Mouse (Mus musculus) hindbrain, postnatal 0 days (tissue): Measurements from ENCODE around the gene Gch1. TPM values are rescaled to one million over a fixed set of nuclear protein-coding genes. Genes with fewer than 3 reads are reported as not detected.

Source experiments
- ATAC-seq: fragments of 200-750 bp; cut with Nextera tagmentation; 2 replicates; pipeline ENCODE4 v1.8.0; 2017; ENCODE audit warnings: mild to moderate bottlenecking, moderate TSS enrichment, moderate library complexity
- DNase-seq: peaks from one replicate; pipeline ENCODE4 v3.0.0-alpha.2; 2015; ENCODE audit warnings: low spot score
- H3K27ac ChIP-seq: fragments of 300-500 bp; sonication (generic); 2 replicates; pipeline ENCODE4 v1.5.1; 2014; ENCODE audit warnings: mild to moderate bottlenecking
- H3K27me3 ChIP-seq: fragments of 300-500 bp; sonication (generic); 2 replicates; pipeline ENCODE4 v1.6.1; 2014; ENCODE audit warnings: low read length, mixed read lengths; ENCODE audit not compliant: insufficient read depth
- H3K36me3 ChIP-seq: fragments of 300-500 bp; sonication (generic); 2 replicates; pipeline ENCODE4 v1.6.1; 2014; ENCODE audit warnings: low read length, mixed read lengths; ENCODE audit not compliant: insufficient read depth
- H3K4me1 ChIP-seq: fragments of 300-500 bp; sonication (generic); 2 replicates; pipeline ENCODE4 v1.6.1; 2014; ENCODE audit warnings: antibody characterized with exemption, low read length, mixed read lengths; ENCODE audit not compliant: insufficient read depth
- H3K4me2 ChIP-seq: fragments of 300-500 bp; sonication (generic); 2 replicates; pipeline ENCODE4 v1.6.1; 2014; ENCODE audit warnings: low read depth, mild to moderate bottlenecking, low read length, moderate library complexity, mixed read lengths
- H3K4me3 ChIP-seq: fragments of 300-500 bp; sonication (generic); 2 replicates; pipeline ENCODE4 v1.5.1; 2014; ENCODE audit warnings: low read length
- H3K9ac ChIP-seq: fragments of 300-500 bp; sonication (generic); replicated peaks from 2 replicates; pipeline ENCODE4 v1.6.1; 2014; ENCODE audit warnings: mild to moderate bottlenecking, low read length, moderate library complexity, mixed read lengths
- H3K9me3 ChIP-seq: fragments of 300-500 bp; sonication (generic); 2 replicates; pipeline ENCODE4 v1.6.1; 2016; ENCODE audit warnings: low read length, mixed read lengths
- CTCF ChIP-seq: IDR thresholded peaks from 2 replicates; pipeline ENCODE4 v1.5.1; 2016; ENCODE audit warnings: antibody characterized with exemption, control low read depth, low read depth
- WGBS: fragments of 180-500 bp; shearing (Covaris S2); extraction: QIAGEN DNeasy Blood & Tissue Kit; methylation state at CpG from one replicate; pipeline ENCODE4 v1.1.7; 2014; 5-methylcytosine and 5-hydroxymethylcytosine counted together
- polyA plus RNA-seq: library from polyadenylated mRNA; unstranded; fragments of >200 nt; fragmentation: Nextera tagmentation; extraction: Ambion mirVana; gene quantifications from 2 replicates; pipeline ENCODE4 v1.2.1, GENCODE M21; 2015
- total RNA-seq: library from RNA; depleted of rRNA; stranded (reverse); fragments of >200 nt; gene quantifications from 2 replicates; pipeline ENCODE4 v1.2.3, GENCODE M21; 2014; rRNA removed

Gene Gch1
- total RNA-seq: 6.2 and 10.7 TPM in 2 replicates
- polyA plus RNA-seq: 6.1 and 6.2 TPM in 2 replicates

- Histone ChIP-seq H3K9me3 (no peaks in the 10 kb centered on the region), H3K4me1 (peaks cover 4% of the 10 kb centered on the region; the same call in 1 of the 2 replicates), H3K4me2 (peak within 1 kb of the TSS; percentile 100), H3K27me3 (peaks cover 7% of the 10 kb centered on the region; the same call in 1 of the 2 replicates), H3K4me3 (peak within 1 kb of the TSS; percentile 81), H3K27ac (no peak within 1 kb of the TSS), H3K36me3 (no peaks in the 10 kb centered on the region), H3K9ac (peak within 1 kb of the TSS; percentile 63)
- TF ChIP-seq CTCF: peak; percentile 38
- ATAC-seq: peak; percentile 86
- under 1% methylated on average over 68 of the region's 68 CpGs for WGBS
- DNase-seq: peak; percentile 77
Observed at GRCm38 (mm10) chr14:47188848-47189634, at the start of gene Gch1. Gch1 (minus strand) TSS chr14:47189413.

DNA sequence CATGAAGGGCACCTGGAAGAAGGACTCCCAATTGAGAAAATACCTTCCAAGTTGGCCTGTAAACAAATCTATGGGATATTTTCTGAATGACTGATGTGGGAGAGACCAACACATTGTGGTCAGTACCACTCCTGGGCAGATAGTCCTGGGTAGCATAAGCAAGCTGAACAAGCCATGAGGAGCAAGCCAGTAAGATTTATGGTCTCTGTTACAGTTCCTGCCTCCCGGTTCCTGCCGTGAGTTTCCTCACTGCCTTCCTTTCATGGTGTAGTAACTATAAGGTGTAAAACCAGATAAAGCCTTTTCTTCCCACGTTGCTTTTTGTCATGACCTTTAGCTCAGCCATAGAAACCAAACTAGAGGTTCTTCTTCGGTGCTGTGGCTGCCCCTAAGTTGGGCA is 48.1 kb upstream of the Gch1 start:
- no peak overlapping the region for H3K9ac ChIP-seq
- TF ChIP-seq CTCF: no peak
- ATAC-seq (no peak), DNase-seq (no peak)
- no peak overlapping the region for H3K4me2 ChIP-seq
- no peak overlapping the region for H3K4me3 ChIP-seq
- no peaks in the 10 kb centered on the region for H3K36me3 ChIP-seq
- no peaks in the 10 kb centered on the region for H3K27me3 ChIP-seq
- H3K4me1 ChIP-seq: no peaks in the 10 kb centered on the region
- WGBS: 88% methylated on average over 4 of the region's 4 CpGs
- no peaks in the 10 kb centered on the region for H3K9me3 ChIP-seq
- H3K27ac ChIP-seq: no peak overlapping the region

- no peak for TF ChIP-seq CTCF
- no peak for DNase-seq
Observed at GRCm38 (mm10) chr14:47236491-47236890, 47.3 kb upstream of the Gch1 start.

DNA sequence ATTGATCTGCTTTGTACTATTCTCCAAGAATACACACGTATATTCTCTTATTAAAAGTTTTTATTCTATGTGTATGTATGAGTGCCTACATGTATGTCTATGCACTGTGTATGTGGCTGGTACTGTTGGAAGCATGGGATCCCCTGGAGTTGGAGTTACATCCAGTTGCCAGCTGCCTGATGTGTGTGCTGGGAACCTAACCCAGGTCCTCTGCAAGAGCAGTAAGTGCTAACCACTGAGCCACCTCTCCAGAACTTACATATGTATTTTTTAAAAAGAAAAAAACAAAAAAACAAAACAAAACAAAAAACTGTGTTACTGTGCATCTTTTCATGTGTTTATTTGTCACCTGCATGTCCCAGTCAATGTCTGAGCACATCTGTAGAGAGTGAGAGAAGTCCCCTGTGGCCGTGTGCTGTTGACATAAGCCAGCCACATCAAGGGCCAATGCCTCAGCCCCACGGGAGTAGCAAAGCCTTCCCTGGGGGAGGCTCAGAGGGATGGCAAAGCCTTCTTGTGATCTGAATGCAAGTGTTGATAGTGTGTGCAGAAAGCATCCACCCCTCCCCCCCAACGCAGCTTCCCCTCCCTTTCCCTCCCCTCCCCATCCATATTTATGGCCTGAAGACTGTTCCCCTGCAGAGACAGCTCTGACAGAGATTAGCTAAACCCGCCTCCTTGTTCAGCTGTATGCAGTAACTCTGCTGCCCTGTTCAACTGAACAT is 45.5 kb upstream of the Gch1 start:
- TF ChIP-seq CTCF: no peak
- no peaks in the 10 kb centered on the region for H3K36me3 ChIP-seq
- no peaks in the 10 kb centered on the region for H3K9me3 ChIP-seq
- no peak overlapping the region for H3K4me2 ChIP-seq
- ATAC-seq (no peak), DNase-seq (no peak)
- no peak overlapping the region for H3K27ac ChIP-seq
- no peak overlapping the region for H3K9ac ChIP-seq
- H3K27me3 ChIP-seq: no peaks in the 10 kb centered on the region
- WGBS: 70% methylated on average over 5 of the region's 5 CpGs
- no peak overlapping the region for H3K4me3 ChIP-seq
- no peaks in the 10 kb centered on the region for H3K4me1 ChIP-seq

More at GRCm38 (mm10) chr14:47236491-47236890, 47.3 kb upstream of the Gch1 start:
- Histone ChIP-seq H3K4me2 (no peak overlapping the region), H3K9me3 (no peaks in the 10 kb centered on the region), H3K9ac (no peak overlapping the region), H3K4me3 (no peak overlapping the region), H3K27me3 (no peaks in the 10 kb centered on the region), H3K36me3 (no peaks in the 10 kb centered on the region), H3K4me1 (no peaks in the 10 kb centered on the region), H3K27ac (no peak overlapping the region)
- no peak for ATAC-seq
- WGBS: 92% methylated on average over 7 of the region's 7 CpGs

- Histone ChIP-seq H3K4me3 (no peak overlapping the region), H3K4me1 (no peaks in the 10 kb centered on the region), H3K27ac (no peak overlapping the region), H3K36me3 (no peaks in the 10 kb centered on the region), H3K27me3 (no peaks in the 10 kb centered on the region), H3K9ac (no peak overlapping the region), H3K9me3 (no peaks in the 10 kb centered on the region), H3K4me2 (no peak overlapping the region)
- ATAC-seq: no peak
- TF ChIP-seq CTCF: no peak
- DNase-seq: no peak
- 97% methylated on average over 3 of the region's 3 CpGs for WGBS
Observed at GRCm38 (mm10) chr14:47234032-47234431, 44.8 kb upstream of the Gch1 start.

GRCm38 (mm10) chr14:47233602-47234001 is 44.4 kb upstream of the Gch1 start:
- DNase-seq (no peak), ATAC-seq (no peak)
- Histone ChIP-seq H3K4me1 (no peaks in the 10 kb centered on the region), H3K27ac (no peak overlapping the region), H3K36me3 (no peaks in the 10 kb centered on the region), H3K27me3 (no peaks in the 10 kb centered on the region), H3K4me2 (no peak overlapping the region), H3K9me3 (no peaks in the 10 kb centered on the region), H3K4me3 (no peak overlapping the region), H3K9ac (no peak overlapping the region)
- TF ChIP-seq CTCF: no peak
- WGBS: 80% methylated on average over 2 of the region's 2 CpGs
